Mouse (Mus musculus) kidney, adult 2 months (tissue): Measurements from ENCODE around the gene Pisd.

Source experiments
- CTCF ChIP-seq: fragments of 200-500 bp; conservative IDR thresholded peaks from 2 replicates; pipeline ENCODE4 v1.5.1; 2011; ENCODE audit warnings: low read depth, mild to moderate bottlenecking, control low read depth, low read length, moderate library complexity, mixed read lengths; ENCODE audit not compliant: insufficient read depth, insufficient read length
- POLR2A ChIP-seq: fragments of 200-500 bp; IDR thresholded peaks from one replicate; pipeline ENCODE4 v1.6.1; 2011; ENCODE audit warnings: low read depth, low read length, control low read depth

GRCm38 (mm10) chr5:32830054-32830453 lies 44.6 kb upstream of the Pisd start:
- TF ChIP-seq CTCF, result no peak
- no peak for TF ChIP-seq POLR2A
